Comparison of ENCODE assay signal across 27 mouse cellular contexts in genomic region chr5:113836961-113837360, GRCm38 (mm10). TPM values are rescaled to one million over a fixed set of nuclear protein-coding genes. Genes with fewer than 3 reads are reported as not detected.
DNase-seq lines count a peak whose midpoint lies in the region; ATAC-seq and TF ChIP-seq lines count a peak whose summit lies in the region.
"Had no signal": no experiment of that assay in that cellular context is flagged by ENCODE, and none has a peak within 500 bp of the region (broad histone marks: within the 10 kb centered on the region; RNA-seq: fewer than 3 reads in every experiment).

No protein-coding gene starts in this region.

- peak; percentile 43 for DNase-seq in layer of hippocampus, adult 11-12 months (ENCODE audit: low spot score)
- no peak for DNase-seq in layer of hippocampus, adult 8-10 months (ENCODE audit: low spot score in 2 of 2)
- DNase-seq in thymus, postnatal 0 days (ENCODE audit: low spot score) = peak; percentile 46
- no peak for DNase-seq in thymus, postnatal 10 days (ENCODE audit: low spot score in 2 of 2)
- DNase-seq in splenic B cell, adult 2 months (ENCODE audit: low read depth, low spot score) = peak; percentile 49
- DNase-seq in lung, postnatal 0 days (ENCODE audit: low spot score) = no peak
- no peak for DNase-seq in cerebellum, adult 11 months
- no peak for DNase-seq in left cerebral cortex, adult 8-10 months (ENCODE audit: low spot score in 2 of 2)
- DNase-seq: adrenal gland, adult 8-10 months; cerebellum, adult 9-11 months; gastrocnemius, postnatal 14 days; heart, postnatal 4 days; kidney, adult 9 months; kidney, postnatal 25 days; lung, postnatal 36 days had no signal

- no peaks in the 10 kb centered on the region for H3K4me1 ChIP-seq in lung, postnatal 0 days (ENCODE audit: insufficient read depth, low read depth, low read length)
- H3K4me1 ChIP-seq: embryonic facial prominence, embryonic 12.5 days; heart, embryonic 15.5 days; midbrain, embryonic 13.5 days had no signal

- H3K9ac ChIP-seq in lung, postnatal 0 days (replicated peaks; ENCODE audit: low read depth) = no peak overlapping the region
- H3K9ac ChIP-seq: embryonic facial prominence, embryonic 12.5 days; heart, embryonic 15.5 days; limb, embryonic 13.5 days; liver, embryonic 15.5 days; midbrain, embryonic 13.5 days; neural tube, embryonic 15.5 days had no signal

- no peaks in the 10 kb centered on the region for H3K9me3 ChIP-seq in lung, postnatal 0 days (ENCODE audit: low read length)
- H3K9me3 ChIP-seq: embryonic facial prominence, embryonic 12.5 days; heart, embryonic 15.5 days; limb, embryonic 13.5 days; liver, embryonic 15.5 days; midbrain, embryonic 13.5 days; neural tube, embryonic 15.5 days had no signal

- TF ChIP-seq CTCF in lung, postnatal 0 days (IDR thresholded peaks at IDR 0.05) = no peak

- no peak for ATAC-seq in lung, postnatal 0 days
- ATAC-seq: CD4-positive, CD25-positive, alpha-beta regulatory T cell, adult 4 months; forebrain, embryonic 14.5 days; hindbrain, embryonic 16.5 days; midbrain, embryonic 13.5 days; Patski had no signal

- 76% methylated on average over 10 of the region's 10 CpGs for WGBS in lung, postnatal 0 days

- H3K4me2 ChIP-seq in lung, postnatal 0 days (replicated peaks; ENCODE audit: low read depth, low read length) = no peak overlapping the region
- H3K4me2 ChIP-seq: embryonic facial prominence, embryonic 12.5 days; heart, embryonic 15.5 days; limb, embryonic 13.5 days; liver, embryonic 15.5 days; midbrain, embryonic 13.5 days; neural tube, embryonic 15.5 days had no signal

- no peak for TF ChIP-seq EP300 in lung, postnatal 0 days (IDR thresholded peaks at IDR 0.05)

- no peaks in the 10 kb centered on the region for H3K36me3 ChIP-seq in splenic B cell, adult 2 months (ENCODE audit: control insufficient read depth, insufficient read depth, low read length, poor library complexity, severe bottlenecking)
- H3K36me3 ChIP-seq in lung, postnatal 0 days (ENCODE audit: insufficient read depth, low read length) = 0 out of 2 replicates have a peak, but pooled peaks cover 2% of the 10 kb centered on the region

- no peak overlapping the region for H3K27ac ChIP-seq in lung, postnatal 0 days (ENCODE audit: low read length)
- H3K27ac ChIP-seq: embryonic facial prominence, embryonic 12.5 days; heart, embryonic 15.5 days; limb, embryonic 13.5 days; liver, embryonic 15.5 days; midbrain, embryonic 13.5 days; neural tube, embryonic 15.5 days had no signal

- no peaks in the 10 kb centered on the region for H3K27me3 ChIP-seq in splenic B cell, adult 2 months (ENCODE audit: control insufficient read depth, insufficient read depth, low read length, poor library complexity, severe bottlenecking)
- no peaks in the 10 kb centered on the region for H3K27me3 ChIP-seq in lung, postnatal 0 days (replicated peaks; ENCODE audit: insufficient read depth, low read length)
- H3K27me3 ChIP-seq: embryonic facial prominence, embryonic 12.5 days; heart, embryonic 15.5 days; limb, embryonic 13.5 days; liver, embryonic 15.5 days; midbrain, embryonic 13.5 days; neural tube, embryonic 15.5 days; Patski had no signal

- no peak overlapping the region for H3K4me3 ChIP-seq in lung, postnatal 0 days (ENCODE audit: low read depth, low read length)
- H3K4me3 ChIP-seq: embryonic facial prominence, embryonic 12.5 days; erythroblast, embryonic 14.5 days; heart, embryonic 15.5 days; limb, embryonic 13.5 days; liver, embryonic 15.5 days; midbrain, embryonic 13.5 days; myocyte; neural tube, embryonic 15.5 days had no signal

RNA-seq across cellular contexts. Expression of gene Selplg, which starts 4.5 kb away (rescaled TPM):
- 10 to 100 TPM; 27.3 to 84.9 (median 53.7) TPM for total RNA-seq in layer of hippocampus, adult 8-10 months (2022)
- 205 and 252 TPM in 2 replicates for polyA plus RNA-seq in thymus, postnatal 0 days (2015; fragmentation: Nextera tagmentation; extraction: Ambion mirVana)
- 14.6 and 15.1 TPM in 2 replicates for polyA plus RNA-seq in lung, postnatal 0 days (2015; fragmentation: Nextera tagmentation; extraction: Ambion mirVana)
- total RNA-seq in left cerebral cortex, adult 8-10 months (2022) = 10 to 100 TPM; 26.2 to 60.3 (median 40.2) TPM
- polyA plus RNA-seq: myocyte had no signal

RNA-seq across cellular contexts. Expression of gene Tmem119, which starts 36.6 kb away (rescaled TPM):
- 10 to 100 TPM; 22.0 to 40.1 (median 31.5) TPM for total RNA-seq in layer of hippocampus, adult 8-10 months (2022)
- 6.1 and 7.0 TPM in 2 replicates for polyA plus RNA-seq in thymus, postnatal 0 days (2015; fragmentation: Nextera tagmentation; extraction: Ambion mirVana)
- polyA plus RNA-seq in lung, postnatal 0 days (2015; fragmentation: Nextera tagmentation; extraction: Ambion mirVana) = 107 and 110 TPM in 2 replicates
- 10 to 100 TPM; 21.4 to 31.5 (median 25.0) TPM for total RNA-seq in left cerebral cortex, adult 8-10 months (2022)
- polyA plus RNA-seq: CD4-positive, CD25-positive, alpha-beta regulatory T cell, adult 4 months; Patski had no signal

Comparison
In these comparisons a context has a peak if more than half of its experiments do, and no peak if none do; other contexts are left out.
1. DNase-seq: peak in layer of hippocampus, adult 11-12 months (single experiment), thymus, postnatal 0 days (single experiment) and splenic B cell, adult 2 months (single experiment); none in layer of hippocampus, adult 8-10 months (0 of 2), thymus, postnatal 10 days (0 of 2), lung, postnatal 0 days (single experiment), cerebellum, adult 11 months (single experiment) and left cerebral cortex, adult 8-10 months (0 of 2).